Mouse (Mus musculus): ENCODE data around the gene Erc2.
A peak's percentile ranks its signal among the peaks of the same experiment; 100 is the strongest.
"Not testable (repeated sequence)": the region's sequence is repeated elsewhere in the genome, so short reads cannot be mapped to it uniquely, and the experiment has no call there.

Gene Erc2

GRCm38 (mm10) chr14:27837601-27838105, 215.4 kb downstream of the Erc2 start:
- no peak for DNase-seq

- DNase-seq = no peak
Measured at GRCm38 (mm10) chr14:27840120-27840519, 217.9 kb downstream of the Erc2 start.

GRCm38 (mm10) chr14:27846875-27847274, 224.6 kb downstream of the Erc2 start:
- no peak for DNase-seq

GRCm38 (mm10) chr14:27847291-27847690, 225.1 kb downstream of the Erc2 start:
- DNase-seq = no peak

GRCm38 (mm10) chr14:27851231-27851630, 229.0 kb downstream of the Erc2 start:
- DNase-seq = no peak

GRCm38 (mm10) chr14:27852606-27853005, 230.4 kb downstream of the Erc2 start:
- no peak for DNase-seq

- DNase-seq = peak; percentile 67 to 78
Measured at GRCm38 (mm10) chr14:27860371-27861046, 238.3 kb downstream of the Erc2 start.

- DNase-seq = peak; percentile 22 to 44
Measured at GRCm38 (mm10) chr14:27862299-27862698, 240.1 kb downstream of the Erc2 start.

- peak; percentile 24 to 27 for DNase-seq
Measured at GRCm38 (mm10) chr14:27867386-27867785, 245.2 kb downstream of the Erc2 start.

GRCm38 (mm10) chr14:27873619-27874018, 251.4 kb downstream of the Erc2 start:
- no peak for DNase-seq

GRCm38 (mm10) chr14:27875991-27876411, 253.8 kb downstream of the Erc2 start:
- no peak for DNase-seq

GRCm38 (mm10) chr14:27881972-27882371, 259.7 kb downstream of the Erc2 start:
- no peak for DNase-seq

- DNase-seq = not testable (repeated sequence)
Measured at GRCm38 (mm10) chr14:27886337-27886736, 264.1 kb downstream of the Erc2 start.

GRCm38 (mm10) chr14:27887488-27887887, 265.3 kb downstream of the Erc2 start:
- DNase-seq = no peak

- DNase-seq = no peak
Measured at GRCm38 (mm10) chr14:27889650-27890049, 267.4 kb downstream of the Erc2 start.

- DNase-seq = no peak
Measured at GRCm38 (mm10) chr14:27892416-27892815, 270.2 kb downstream of the Erc2 start.

- DNase-seq = no peak
Measured at GRCm38 (mm10) chr14:27901772-27902171, 279.5 kb downstream of the Erc2 start.

GRCm38 (mm10) chr14:27921656-27922373, 299.6 kb downstream of the Erc2 start:
- no peak for DNase-seq

GRCm38 (mm10) chr14:27927369-27927768, 305.1 kb downstream of the Erc2 start:
- no peak for DNase-seq

- no peak for DNase-seq
Measured at GRCm38 (mm10) chr14:27933533-27933932, 311.3 kb downstream of the Erc2 start.

GRCm38 (mm10) chr14:27935714-27936113, 313.5 kb downstream of the Erc2 start:
- no peak for DNase-seq

- no peak for DNase-seq
Measured at GRCm38 (mm10) chr14:27937922-27938321, 315.7 kb downstream of the Erc2 start.

GRCm38 (mm10) chr14:27945276-27945675, 323.0 kb downstream of the Erc2 start:
- peak; percentile 29 to 51 for DNase-seq

- DNase-seq = no peak
Measured at GRCm38 (mm10) chr14:27946211-27946610, 324.0 kb downstream of the Erc2 start.
